32 mouse cellular contexts compared by ENCODE assay signal in genomic region chr11:90047271-90047670, GRCm38 (mm10). TPM values are rescaled to one million over a fixed set of nuclear protein-coding genes. Genes with fewer than 3 reads are reported as not detected.
"Had no signal": no experiment of that assay in that cellular context is flagged by ENCODE, and none has a peak within 500 bp of the region (broad histone marks: within the 10 kb centered on the region; RNA-seq: fewer than 3 reads in every experiment).

No protein-coding gene starts in this region.

- H3K27me3 ChIP-seq: heart, embryonic 12.5 days; heart, embryonic 13.5 days; heart, embryonic 15.5 days; hindbrain, embryonic 12.5 days; hindbrain, embryonic 15.5 days; intestine, embryonic 15.5 days; kidney, embryonic 15.5 days had no signal

- DNase-seq: heart, postnatal 10 days; heart, postnatal 14 days; heart, postnatal 36 days; heart, postnatal 4 days; kidney, adult 11 months; kidney, adult 18-20 months; kidney, adult 2 months; kidney, adult 8-10 months; kidney, adult 9 months; kidney, postnatal 10 days; kidney, postnatal 14 days; kidney, postnatal 25 days; kidney, postnatal 36 days; kidney, postnatal 4 days; layer of hippocampus, adult 9-11 months; layer of hippocampus, postnatal 36 days had no signal

- H3K4me3 ChIP-seq: heart, embryonic 12.5 days; heart, embryonic 13.5 days; heart, embryonic 15.5 days; hindbrain, embryonic 10.5 days; hindbrain, embryonic 12.5 days; hindbrain, embryonic 13.5 days; hindbrain, embryonic 15.5 days; intestine, embryonic 15.5 days; kidney, embryonic 15.5 days; layer of hippocampus, adult 2 months; left cerebral cortex, adult 2 months had no signal

- H3K4me1 ChIP-seq: heart, embryonic 12.5 days; heart, embryonic 13.5 days; heart, embryonic 15.5 days; hindbrain, embryonic 12.5 days; hindbrain, embryonic 13.5 days; hindbrain, embryonic 15.5 days; intestine, embryonic 15.5 days had no signal

- H3K9ac ChIP-seq: heart, embryonic 12.5 days; heart, embryonic 13.5 days; heart, embryonic 15.5 days; hindbrain, embryonic 12.5 days; hindbrain, embryonic 13.5 days; hindbrain, embryonic 14.5 days; hindbrain, embryonic 15.5 days; intestine, embryonic 15.5 days; kidney, embryonic 15.5 days had no signal

- H3K36me3 ChIP-seq: heart, embryonic 12.5 days; heart, embryonic 13.5 days; heart, embryonic 15.5 days; hindbrain, embryonic 10.5 days; hindbrain, embryonic 12.5 days; hindbrain, embryonic 13.5 days; hindbrain, embryonic 15.5 days; intestine, embryonic 15.5 days; kidney, embryonic 15.5 days had no signal

- H3K27ac ChIP-seq: heart, embryonic 13.5 days; heart, embryonic 15.5 days; hindbrain, embryonic 10.5 days; hindbrain, embryonic 12.5 days; hindbrain, embryonic 13.5 days; hindbrain, embryonic 14.5 days; hindbrain, embryonic 15.5 days; hindbrain, postnatal 0 days; intestine, embryonic 15.5 days; kidney, postnatal 0 days; layer of hippocampus, adult 2 months; left cerebral cortex, adult 2 months had no signal

RNA-seq across cellular contexts. Expression of gene Tmem100, which starts 17.1 kb away (rescaled TPM):
- total RNA-seq: hematopoietic stem cell, adult 5-6 weeks had no signal
- polyA plus RNA-seq: inflammation-experienced regulatory T-cells, adult 6 months had no signal
